Mouse (Mus musculus) erythroblast, embryonic 14.5 days (primary cell): ENCODE results near the gene Retnla.

ENCODE experiments used
- GATA1 ChIP-seq: IDR thresholded peaks from 2 replicates; pipeline ENCODE4 v1.6.1; 2012; ENCODE audit warnings: low read length, inconsistent platforms, mixed read lengths
- TAL1 ChIP-seq: IDR thresholded peaks from 3 replicates; pipeline ENCODE4 v1.6.1; 2012; ENCODE audit warnings: low read length, inconsistent platforms, mixed read lengths

GRCm38 (mm10) chr16:48890733-48891132 is 48.4 kb downstream of the Retnla start:
- TF ChIP-seq GATA1 (no peak), TAL1 (no peak)
